ENCODE assay signal across 21 mouse cellular contexts in the genomic region with DNA sequence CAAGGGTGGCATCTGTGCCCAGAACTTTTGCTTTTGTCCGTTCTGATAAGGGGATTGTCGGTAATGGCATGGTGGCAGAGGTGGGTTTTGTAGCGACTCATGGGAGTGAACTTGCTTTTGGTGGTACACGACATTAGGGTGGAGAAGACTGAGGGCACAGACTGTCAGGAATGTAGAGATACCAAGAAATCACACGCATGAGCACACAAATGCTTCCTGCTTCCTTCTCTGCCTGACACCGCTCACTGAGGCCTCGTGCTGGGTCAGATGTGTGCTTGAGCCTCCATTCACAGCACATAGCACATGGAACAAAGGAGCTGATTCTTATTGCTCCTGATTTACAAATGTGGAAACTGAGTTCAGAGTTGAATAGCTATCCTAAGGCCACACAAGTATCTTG.
A peak's percentile ranks its signal among the peaks of the same experiment; 100 is the strongest.
DNase-seq lines count a peak whose midpoint lies in the region; ATAC-seq and TF ChIP-seq lines count a peak whose summit lies in the region.
"Had no signal": no experiment of that assay in that cellular context is flagged by ENCODE, and none has a peak within 500 bp of the region (broad histone marks: within the 10 kb centered on the region; RNA-seq: fewer than 3 reads in every experiment).

No protein-coding gene starts in this region.

- no peaks in the 10 kb centered on the region for H3K36me3 ChIP-seq in neural tube, embryonic 15.5 days
- H3K36me3 ChIP-seq: G1E had no signal

- no peak overlapping the region for H3K27ac ChIP-seq in neural tube, embryonic 15.5 days (replicated peaks)

- no peak overlapping the region for H3K4me3 ChIP-seq in neural tube, embryonic 15.5 days (replicated peaks)
- H3K4me3 ChIP-seq in lung, adult 2 months (replicated peaks; ENCODE audit: extremely low read depth, low read depth, low read length): no peak overlapping the region

- WGBS in neural tube, embryonic 15.5 days: 77% methylated on average over 7 of the region's 7 CpGs
- 61% methylated on average over 7 of the region's 7 CpGs for WGBS in lung, adult 2 months

- H3K4me2 ChIP-seq in neural tube, embryonic 15.5 days: no peak overlapping the region

- no peak for ATAC-seq in neural tube, embryonic 15.5 days (ENCODE audit: low FRiP score)
- ATAC-seq: activated CD4-positive, CD25-positive, alpha-beta regulatory T cell, adult 4 months; CD4-positive, CD25-positive, alpha-beta regulatory T cell, adult 4 months; Patski had no signal

- TF ChIP-seq POLR2A in lung, adult 2 months (IDR thresholded peaks at IDR 0.05; ENCODE audit: borderline replicate concordance, extremely low read depth, low read depth, low read length): no peak

- no peak for TF ChIP-seq CTCF in lung, adult 2 months (IDR thresholded peaks at IDR 0.05; ENCODE audit: insufficient read depth, low read length)

- no peak overlapping the region for H3K9ac ChIP-seq in neural tube, embryonic 15.5 days (replicated peaks)

- peaks cover 8% of the 10 kb centered on the region; the same call in 1 of the 2 replicates for H3K27me3 ChIP-seq in neural tube, embryonic 15.5 days (replicated peaks)
- H3K27me3 ChIP-seq: Patski had no signal

- H3K4me1 ChIP-seq in neural tube, embryonic 15.5 days: no peaks in the 10 kb centered on the region
- H3K4me1 ChIP-seq in lung, adult 2 months (ENCODE audit: control insufficient read depth, insufficient read depth, low read length): no peaks in the 10 kb centered on the region

- DNase-seq in Muller cell, postnatal 12 days (ENCODE audit: inconsistent ontology term): peak; percentile 66
- DNase-seq in retina, embryonic 14.5 days (ENCODE audit: low spot score): peak; percentile 37
- peak; percentile 56 for DNase-seq in retina, postnatal 1 day
- no peak for DNase-seq in testis, postnatal 14 days (ENCODE audit: low spot score)
- DNase-seq in lung, adult 2 months: no peak
- DNase-seq: adrenal gland, adult 2 months; adrenal gland, adult 8-10 months; adrenal gland, postnatal 10 days; adrenal gland, postnatal 14 days; adrenal gland, postnatal 25 days; adrenal gland, postnatal 36 days; B cell, adult 2 months; cerebellum, adult 11 months; cerebellum, adult 11-12 months; cerebellum, adult 18-20 months; cerebellum, adult 2 months had no signal

- no peaks in the 10 kb centered on the region for H3K9me3 ChIP-seq in neural tube, embryonic 15.5 days (replicated peaks)
- H3K9me3 ChIP-seq: G1E had no signal

Comparison
In these comparisons a context has a peak if more than half of its experiments do, and no peak if none do; other contexts are left out.
1. DNase-seq: peak in Muller cell, postnatal 12 days (single experiment), retina, embryonic 14.5 days (single experiment) and retina, postnatal 1 day (single experiment); none in testis, postnatal 14 days (single experiment) and lung, adult 2 months (single experiment).